Mouse (Mus musculus): ENCODE data around the gene Gm11444. TPM values are rescaled to one million over a fixed set of nuclear protein-coding genes. Genes with fewer than 3 reads are reported as not detected.

The Gm11444 gene
- total and polyA plus RNA-seq, 3 experiments = not detected

GRCm38 (mm10) chr11:85825031-85825430, 25.1 kb downstream of the Gm11444 start:
- Histone ChIP-seq H3K9me3 (replicated peaks; ENCODE audit: low read length) (peaks cover 5% of the 10 kb centered on the region), H3K79me2 (replicated peaks; ENCODE audit: control insufficient read depth, extremely low read depth, insufficient read depth, poor library complexity, severe bottlenecking) (no peaks in the 10 kb centered on the region), H3K4me2 (ENCODE audit: insufficient read depth, low read depth, poor library complexity, severe bottlenecking) (no peak overlapping the region), H3K4me1 (ENCODE audit: control insufficient read depth in 1 of 2, insufficient read depth in 2 of 2) (peaks cover 9 to 37% of the 10 kb centered on the region in 2 experiments), H3K4me3 (replicated peaks in 1 of 3; ENCODE audit: low read depth in 2 of 3, low read length in 2 of 3, poor library complexity in 1 of 3) (no peak overlapping the region), H3K27me3 (replicated peaks) (no peaks in the 10 kb centered on the region), H3K27ac (ENCODE audit: insufficient read depth, low read depth) (no peak overlapping the region), H3K9ac (ENCODE audit: insufficient read depth, low read depth) (no peak overlapping the region), H3K36me3 (replicated peaks in 1 of 2; ENCODE audit: control insufficient read depth in 1 of 2, insufficient read depth in 1 of 2, low read length in 1 of 2) (no peaks in the 10 kb centered on the region)
- dilution Hi-C loops (cut with MboI; ENCODE audit: extremely low pct_ligation_motif_present, extremely low pct_unique_long_range_greater_than_20kb, low sequenced_read_pairs) (no loop called here), in situ Hi-C loops (cut with MboI; ENCODE audit: low pct_ligation_motif_present, low pct_unique_long_range_greater_than_20kb, low sequenced_read_pairs) (loop anchor here (10.0 kb wide), 1 partner anchor 300 kb away; no protein-coding TSS in a partner anchor)
- no peak for DNase-seq (ENCODE audit: extremely low read depth)
- TF ChIP-seq IRF4 (IDR thresholded peaks at IDR 0.05; ENCODE audit: low read depth, low read length) (no peak), TBP (conservative IDR thresholded peaks at IDR 0.05; ENCODE audit: low read depth, low read length) (no peak), RAD21 (IDR thresholded peaks at IDR 0.05; ENCODE audit: low read depth, low read length) (no peak), TCF12 (IDR thresholded peaks at IDR 0.05; ENCODE audit: low read depth, low read length) (no peak), USF1 (IDR thresholded peaks at IDR 0.05; ENCODE audit: low read depth, low read length) (no peak), ZKSCAN1 (IDR thresholded peaks at IDR 0.05; ENCODE audit: borderline replicate concordance, low read depth, low read length) (no peak), SMC3 (IDR thresholded peaks at IDR 0.05; ENCODE audit: low read depth, low read length) (no peak), NRF1 (IDR thresholded peaks at IDR 0.05; ENCODE audit: low read depth, low read length) (no peak), POLR2A (IDR thresholded peaks at IDR 0.05; ENCODE audit: low read depth, low read length) (no peak), ZNF384 (IDR thresholded peaks at IDR 0.05; ENCODE audit: low read depth, low read length) (no peak), BHLHE40 (IDR thresholded peaks at IDR 0.05; ENCODE audit: low read depth, low read length) (no peak), CTCF (conservative IDR thresholded peaks at IDR 0.05 in 1 of 2, IDR thresholded peaks at IDR 0.05 in 1 of 2; ENCODE audit: low read depth in 2 of 2, low read length in 2 of 2) (no peak), JUN (IDR thresholded peaks at IDR 0.05; ENCODE audit: insufficient read depth, low read depth, low read length) (no peak), MXI1 (IDR thresholded peaks at IDR 0.05; ENCODE audit: low read depth, low read length) (no peak), POLR2AphosphoS2 (IDR thresholded peaks at IDR 0.05; ENCODE audit: low read depth, low read length) (no peak), MEF2A (IDR thresholded peaks at IDR 0.05; ENCODE audit: borderline replicate concordance, low read depth, low read length) (no peak), MAX (IDR thresholded peaks at IDR 0.05; ENCODE audit: low read length) (no peak), RCOR1 (conservative IDR thresholded peaks at IDR 0.05; ENCODE audit: low read depth, low read length) (no peak), JUND (conservative IDR thresholded peaks at IDR 0.05; ENCODE audit: low read depth, low read length) (no peak), NELFE (IDR thresholded peaks at IDR 0.05; ENCODE audit: low read depth, low read length) (no peak)

DNA sequence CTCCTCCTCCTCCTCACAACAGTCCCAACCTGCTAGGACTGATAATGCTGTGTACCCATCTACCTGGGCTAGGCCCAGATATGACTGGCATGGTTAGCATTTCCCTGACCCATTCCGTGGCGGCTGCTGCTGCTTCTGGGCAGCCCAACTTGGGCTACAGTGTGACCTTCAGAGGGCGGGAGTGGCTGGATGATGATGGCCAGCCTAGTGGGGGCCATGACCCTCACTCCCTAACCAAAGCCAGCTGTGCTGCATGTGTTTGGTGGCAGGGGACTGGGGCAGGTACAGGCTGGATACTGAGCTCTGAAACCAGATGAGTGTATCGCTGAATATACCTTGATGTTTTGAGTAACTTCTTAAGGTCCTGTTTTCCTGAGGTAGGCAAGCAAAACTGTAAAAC, 26.3 kb downstream of the Gm11444 start:
- H3K79me2 ChIP-seq (replicated peaks; ENCODE audit: control insufficient read depth, extremely low read depth, insufficient read depth, poor library complexity, severe bottlenecking) = no peaks in the 10 kb centered on the region
- no peak overlapping the region for H3K4me3 ChIP-seq (replicated peaks in 1 of 3; ENCODE audit: low read depth in 2 of 3, low read length in 2 of 3, poor library complexity in 1 of 3)
- H3K27ac ChIP-seq (ENCODE audit: insufficient read depth, low read depth) = no peak overlapping the region
- in situ Hi-C loops (cut with MboI; ENCODE audit: low pct_ligation_motif_present, low pct_unique_long_range_greater_than_20kb, low sequenced_read_pairs) (loop anchor here (5.0 to 10.0 kb wide), 2 partner anchors 299 to 441 kb away; no protein-coding TSS in a partner anchor), dilution Hi-C loops (cut with MboI; ENCODE audit: extremely low pct_ligation_motif_present, extremely low pct_unique_long_range_greater_than_20kb, low sequenced_read_pairs) (no loop called here)
- no peaks in the 10 kb centered on the region for H3K9me3 ChIP-seq (replicated peaks; ENCODE audit: low read length)
- no peak overlapping the region for H3K4me2 ChIP-seq (ENCODE audit: insufficient read depth, low read depth, poor library complexity, severe bottlenecking)
- H3K4me1 ChIP-seq (ENCODE audit: control insufficient read depth in 1 of 2, insufficient read depth in 2 of 2) = peaks cover 9 to 50% of the 10 kb centered on the region in 2 experiments
- no peaks in the 10 kb centered on the region for H3K27me3 ChIP-seq (replicated peaks)
- DNase-seq (ENCODE audit: extremely low read depth) = no peak
- no peaks in the 10 kb centered on the region for H3K36me3 ChIP-seq (replicated peaks in 1 of 2; ENCODE audit: control insufficient read depth in 1 of 2, insufficient read depth in 1 of 2, low read length in 1 of 2)
- TF ChIP-seq EP300 (IDR thresholded peaks at IDR 0.05; ENCODE audit: low read length) (no peak), USF2 (conservative IDR thresholded peaks at IDR 0.05; ENCODE audit: low read depth, low read length) (no peak), MEF2A (IDR thresholded peaks at IDR 0.05; ENCODE audit: borderline replicate concordance, low read depth, low read length) (no peak)
- H3K9ac ChIP-seq (ENCODE audit: insufficient read depth, low read depth) = no peak overlapping the region

Data from CH12.LX (cell line).